Mouse (Mus musculus) neural tube, embryonic 14.5 days (tissue): ENCODE measurements at regions not wholly inside any gene's neighbourhood (a gene's known extent, or its start where the extent isn't known, plus 50 kb on each side); places are given as distances from the start of the nearest gene placed in this dataset.

Experiments
- ATAC-seq: fragments of 200-750 bp; cut with Nextera tagmentation; 2 replicates; pipeline ENCODE4 v1.8.0; 2017; ENCODE audit warnings: low read depth, mild to moderate bottlenecking, moderate TSS enrichment, moderate library complexity
- H3K27ac ChIP-seq: fragments of 300-500 bp; sonication (generic); 2 replicates; pipeline ENCODE4 v1.5.1; 2014; ENCODE audit warnings: low read depth, mild to moderate bottlenecking, control low read depth, low read length, moderate library complexity, mixed read lengths
- H3K27me3 ChIP-seq: fragments of 300-500 bp; sonication (generic); 2 replicates; pipeline ENCODE4 v1.6.1; 2014; ENCODE audit warnings: low read length; ENCODE audit not compliant: control insufficient read depth, insufficient read depth
- H3K36me3 ChIP-seq: fragments of 300-500 bp; sonication (generic); 2 replicates; pipeline ENCODE4 v1.6.1; 2014; ENCODE audit warnings: low read length, mixed read lengths; ENCODE audit not compliant: control insufficient read depth, insufficient read depth
- H3K4me1 ChIP-seq: fragments of 300-500 bp; sonication (generic); 2 replicates; pipeline ENCODE4 v1.6.1; 2014; ENCODE audit warnings: low read length; ENCODE audit not compliant: control insufficient read depth, insufficient read depth
- H3K4me2 ChIP-seq: fragments of 300-500 bp; sonication (generic); 2 replicates; pipeline ENCODE4 v1.6.1; 2014; ENCODE audit warnings: mild to moderate bottlenecking, low read depth, low read length, control low read depth
- H3K4me3 ChIP-seq: fragments of 300-500 bp; sonication (generic); 2 replicates; pipeline ENCODE4 v1.5.1; 2014; ENCODE audit warnings: low read depth, low read length, control low read depth, mixed read lengths
- H3K9ac ChIP-seq: fragments of 300-500 bp; sonication (generic); replicated peaks from 2 replicates; pipeline ENCODE4 v1.6.1; 2014; ENCODE audit warnings: low read depth, mild to moderate bottlenecking, control low read depth, low read length, mixed read lengths
- H3K9me3 ChIP-seq: fragments of 300-500 bp; sonication (generic); 2 replicates; pipeline ENCODE4 v1.6.1; 2016; ENCODE audit warnings: low read length; ENCODE audit not compliant: control insufficient read depth
- WGBS: fragments of 180-500 bp; shearing (Covaris S2); extraction: QIAGEN DNeasy Blood & Tissue Kit; methylation state at CpG from one replicate; pipeline ENCODE4 v1.1.7; 2014; 5-methylcytosine and 5-hydroxymethylcytosine counted together

GRCm38 (mm10) chr2:51372771-51373170 lies 223.9 kb upstream of the Rnd3 start:
- ATAC-seq, result no peak
- H3K4me1 ChIP-seq, result no peaks in the 10 kb centered on the region
- no peaks in the 10 kb centered on the region for H3K36me3 ChIP-seq
- no peak overlapping the region for H3K27ac ChIP-seq
- H3K27me3 ChIP-seq, result no peaks in the 10 kb centered on the region
- no peak overlapping the region for H3K4me2 ChIP-seq
- H3K9me3 ChIP-seq, result no peaks in the 10 kb centered on the region
- no peak overlapping the region for H3K4me3 ChIP-seq
- 86% methylated on average over 3 of the region's 3 CpGs for WGBS
- H3K9ac ChIP-seq, result no peak overlapping the region

GRCm38 (mm10) chr2:51362825-51363616 lies 214.1 kb upstream of the Rnd3 start:
- Histone ChIP-seq H3K4me3 (no peak overlapping the region), H3K4me1 (no peaks in the 10 kb centered on the region), H3K9ac (no peak overlapping the region), H3K27ac (no peak overlapping the region), H3K4me2 (no peak overlapping the region), H3K27me3 (no peaks in the 10 kb centered on the region), H3K36me3 (no peaks in the 10 kb centered on the region), H3K9me3 (no peaks in the 10 kb centered on the region)
- WGBS, result 71% methylated on average over 9 of the region's 9 CpGs
- ATAC-seq, result no peak

- ATAC-seq, result no peak
- 87% methylated on average over 7 of the region's 7 CpGs for WGBS
- no peaks in the 10 kb centered on the region for H3K36me3 ChIP-seq
- H3K4me2 ChIP-seq, result no peak overlapping the region
- H3K4me3 ChIP-seq, result no peak overlapping the region
- no peaks in the 10 kb centered on the region for H3K4me1 ChIP-seq
- no peaks in the 10 kb centered on the region for H3K9me3 ChIP-seq
- H3K9ac ChIP-seq, result no peak overlapping the region
- no peak overlapping the region for H3K27ac ChIP-seq
- H3K27me3 ChIP-seq, result no peaks in the 10 kb centered on the region
Observed at GRCm38 (mm10) chr2:51355281-51355680, 206.4 kb upstream of the Rnd3 start.

GRCm38 (mm10) chr2:51354800-51355199 lies 205.9 kb upstream of the Rnd3 start:
- Histone ChIP-seq H3K4me3 (no peak overlapping the region), H3K9me3 (no peaks in the 10 kb centered on the region), H3K4me1 (no peaks in the 10 kb centered on the region), H3K4me2 (no peak overlapping the region), H3K9ac (no peak overlapping the region), H3K27ac (no peak overlapping the region), H3K27me3 (no peaks in the 10 kb centered on the region), H3K36me3 (no peaks in the 10 kb centered on the region)
- WGBS, result 94% methylated on average over 4 of the region's 4 CpGs
- ATAC-seq, result no peak

GRCm38 (mm10) chr2:51349614-51350013 lies 200.7 kb upstream of the Rnd3 start:
- Histone ChIP-seq H3K9ac (no peak overlapping the region), H3K27me3 (no peaks in the 10 kb centered on the region), H3K9me3 (no peaks in the 10 kb centered on the region), H3K4me2 (no peak overlapping the region), H3K4me3 (no peak overlapping the region), H3K36me3 (no peaks in the 10 kb centered on the region), H3K27ac (no peak overlapping the region), H3K4me1 (no peaks in the 10 kb centered on the region)
- ATAC-seq, result no peak
- WGBS, result 88% methylated on average over 2 of the region's 2 CpGs

- Histone ChIP-seq H3K27ac (no peak overlapping the region), H3K4me1 (no peaks in the 10 kb centered on the region), H3K36me3 (no peaks in the 10 kb centered on the region), H3K4me3 (no peak overlapping the region), H3K4me2 (no peak overlapping the region), H3K27me3 (no peaks in the 10 kb centered on the region), H3K9me3 (no peaks in the 10 kb centered on the region), H3K9ac (no peak overlapping the region)
- WGBS, result 83% methylated on average over 2 of the region's 2 CpGs
- ATAC-seq, result no peak
Observed at GRCm38 (mm10) chr2:51348774-51349173, 199.9 kb upstream of the Rnd3 start.

- H3K27ac ChIP-seq, result no peak overlapping the region
- H3K4me2 ChIP-seq, result no peak overlapping the region
- no peak for ATAC-seq
- no peaks in the 10 kb centered on the region for H3K27me3 ChIP-seq
- H3K4me1 ChIP-seq, result no peaks in the 10 kb centered on the region
- WGBS, result 91% methylated on average over 1 of the region's 1 CpGs
- no peak overlapping the region for H3K9ac ChIP-seq
- H3K9me3 ChIP-seq, result no peaks in the 10 kb centered on the region
- H3K36me3 ChIP-seq, result no peaks in the 10 kb centered on the region
- no peak overlapping the region for H3K4me3 ChIP-seq
Observed at GRCm38 (mm10) chr2:51347086-51347485, 198.2 kb upstream of the Rnd3 start.

GRCm38 (mm10) chr2:51342421-51342820 lies 193.5 kb upstream of the Rnd3 start:
- no peak for ATAC-seq
- no peaks in the 10 kb centered on the region for H3K36me3 ChIP-seq
- no peak overlapping the region for H3K27ac ChIP-seq
- H3K4me2 ChIP-seq, result no peak overlapping the region
- no peak overlapping the region for H3K4me3 ChIP-seq
- no peaks in the 10 kb centered on the region for H3K9me3 ChIP-seq
- no peaks in the 10 kb centered on the region for H3K27me3 ChIP-seq
- no peaks in the 10 kb centered on the region for H3K4me1 ChIP-seq
- no peak overlapping the region for H3K9ac ChIP-seq
- WGBS, result 77% methylated on average over 1 of the region's 1 CpGs

- no peaks in the 10 kb centered on the region for H3K9me3 ChIP-seq
- ATAC-seq, result no peak
- no peaks in the 10 kb centered on the region for H3K27me3 ChIP-seq
- H3K27ac ChIP-seq, result no peak overlapping the region
- 36% methylated on average over 6 of the region's 6 CpGs for WGBS
- no peaks in the 10 kb centered on the region for H3K36me3 ChIP-seq
- H3K4me3 ChIP-seq, result no peak overlapping the region
- H3K4me2 ChIP-seq, result no peak overlapping the region
- no peaks in the 10 kb centered on the region for H3K4me1 ChIP-seq
- H3K9ac ChIP-seq, result no peak overlapping the region
Observed at GRCm38 (mm10) chr2:51334437-51334836, 185.5 kb upstream of the Rnd3 start.
